Mouse (Mus musculus) left cerebral cortex, adult 8-10 months (tissue): ENCODE data around the gene Slc1a7. TPM values are rescaled to one million over a fixed set of nuclear protein-coding genes. Genes with fewer than 3 reads are reported as not detected.

Source experiments
- DNase-seq, 2 experiments: peaks; one replicate each; pipeline ENCODE4 v3.0.0; 2022; ENCODE audit warnings: low spot score in 2 of 2
- total RNA-seq, 4 experiments: library from RNA; stranded (reverse); gene quantifications; 2 replicates each; pipeline ENCODE4 v1.2.4; 2022

Slc1a7 gene
- total RNA-seq, 4 experiments from 2014 or later = 0.24 to 0.42 (median 0.27) TPM; not detected in 1

DNA sequence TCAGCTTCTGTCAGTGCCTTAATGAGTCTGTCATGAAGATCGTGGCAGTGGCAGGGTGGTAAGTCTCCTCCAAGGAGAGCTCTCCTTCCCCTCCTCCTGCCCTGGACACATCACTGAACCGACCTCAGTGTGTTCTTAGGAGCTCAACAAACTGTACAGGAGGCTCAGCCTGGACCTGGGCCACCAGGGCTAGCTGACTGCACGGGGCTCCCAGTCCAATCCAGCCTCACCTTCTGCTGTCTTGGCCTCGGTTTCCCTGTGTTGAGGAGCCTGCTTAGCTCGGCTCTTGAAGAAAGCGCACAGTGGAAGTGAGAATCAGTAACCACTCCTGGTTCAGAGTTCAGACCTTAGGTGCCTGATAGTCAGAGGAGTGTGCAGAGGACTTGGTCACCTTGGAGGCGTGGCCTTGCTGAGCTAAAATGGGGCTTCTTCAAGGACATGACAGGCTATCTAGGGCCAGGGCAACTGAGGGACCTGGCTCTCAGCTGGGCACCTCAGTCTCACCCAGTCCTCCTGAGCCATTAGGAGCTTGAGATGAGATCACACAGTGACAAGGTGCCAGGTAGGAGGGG lies 39.5 kb downstream of the Slc1a7 start:
- no peak for DNase-seq

DNA sequence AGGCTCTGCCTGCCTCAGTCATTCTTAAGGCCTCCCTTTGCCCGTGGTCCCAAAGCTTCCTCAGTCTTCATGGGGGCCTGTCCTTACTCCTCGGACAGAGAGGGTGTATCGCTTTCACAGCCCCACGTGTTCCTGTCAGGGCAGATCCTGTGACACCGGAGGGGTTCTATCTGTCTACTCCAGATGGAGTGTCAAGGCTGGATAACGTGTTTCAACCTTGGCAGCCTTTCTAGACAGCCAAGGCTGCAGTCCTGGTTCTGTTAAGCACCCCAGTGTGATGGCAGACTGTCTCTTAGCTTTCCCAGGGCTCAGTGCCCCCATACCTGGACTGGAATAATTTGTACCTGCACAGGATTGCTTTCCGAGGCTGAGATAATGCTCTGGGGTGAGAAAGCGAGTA lies 40.4 kb downstream of the Slc1a7 start:
- DNase-seq = no peak

DNA sequence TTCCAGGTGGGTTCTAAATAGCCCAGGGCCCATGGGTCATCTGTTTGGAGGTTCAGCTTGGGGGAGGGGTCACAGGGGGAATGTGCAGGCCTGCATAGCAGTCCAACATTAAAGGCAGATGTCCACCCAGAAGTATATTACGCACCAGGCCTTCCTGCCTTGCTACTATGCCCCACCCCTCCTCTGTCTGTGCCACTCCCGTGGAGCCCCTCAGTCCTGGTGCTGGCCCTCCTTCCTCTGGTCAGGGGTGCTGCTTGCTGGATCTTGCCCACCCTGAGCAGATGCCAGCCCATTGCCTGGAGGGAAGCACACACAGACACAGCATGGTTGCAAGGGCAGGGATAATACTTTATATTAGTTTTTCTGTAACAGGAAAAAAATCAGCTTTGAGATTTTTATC lies 46.3 kb downstream of the Slc1a7 start:
- DNase-seq = no peak

DNA sequence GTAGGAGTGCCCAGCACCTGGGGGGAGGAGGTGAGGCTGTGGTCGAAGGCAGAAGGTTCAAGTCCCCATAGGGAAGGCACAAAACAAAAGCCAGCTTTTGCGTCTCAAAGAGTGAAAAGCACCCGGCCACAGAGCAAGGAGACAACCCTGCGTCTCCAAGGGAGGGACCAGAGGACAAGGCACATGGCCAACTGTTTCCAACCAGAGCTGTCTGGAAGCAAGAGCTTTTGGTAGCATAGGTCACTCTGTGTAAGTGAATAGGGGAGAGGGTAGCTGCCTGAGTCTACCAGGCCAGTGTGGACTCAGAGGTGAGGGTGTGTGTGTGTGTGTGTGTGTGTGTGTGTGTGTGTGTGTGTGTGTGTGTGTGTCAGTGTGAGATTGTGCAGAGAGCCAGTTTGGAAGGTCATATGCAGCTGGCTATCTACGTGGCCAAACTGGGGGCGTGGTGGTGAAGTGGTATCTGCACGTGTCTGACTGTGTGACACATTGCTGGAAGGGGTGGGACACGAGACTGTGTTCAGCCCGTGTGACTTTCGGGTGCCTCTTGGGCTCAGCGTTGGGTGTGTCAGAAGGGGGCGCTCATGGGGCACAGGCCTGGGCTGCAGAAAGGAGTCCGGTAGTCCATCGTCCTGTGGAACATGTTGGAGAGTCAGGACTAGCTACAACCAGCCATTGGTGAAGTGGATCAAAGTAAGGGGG lies 47.1 kb downstream of the Slc1a7 start:
- no peak for DNase-seq

DNA sequence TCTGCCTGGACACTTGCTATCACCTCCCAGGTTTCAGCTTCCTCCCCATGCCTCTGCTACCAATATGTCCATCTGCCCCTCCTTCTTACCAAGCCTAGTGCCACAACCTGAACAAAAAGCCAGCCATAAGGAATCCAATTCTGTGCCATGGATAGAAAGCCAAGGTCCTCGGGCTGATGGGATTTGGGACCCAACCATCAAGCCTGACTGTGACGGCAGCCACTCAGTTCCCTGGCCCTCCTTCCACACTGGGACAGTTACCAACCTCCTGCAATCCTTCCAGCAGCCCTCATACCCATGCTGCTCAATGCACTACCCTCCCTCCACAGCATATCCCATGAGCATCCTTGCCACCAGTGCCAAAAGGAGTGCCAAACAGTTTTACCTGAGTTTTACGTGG lies 48.2 kb downstream of the Slc1a7 start:
- DNase-seq = no peak

DNA sequence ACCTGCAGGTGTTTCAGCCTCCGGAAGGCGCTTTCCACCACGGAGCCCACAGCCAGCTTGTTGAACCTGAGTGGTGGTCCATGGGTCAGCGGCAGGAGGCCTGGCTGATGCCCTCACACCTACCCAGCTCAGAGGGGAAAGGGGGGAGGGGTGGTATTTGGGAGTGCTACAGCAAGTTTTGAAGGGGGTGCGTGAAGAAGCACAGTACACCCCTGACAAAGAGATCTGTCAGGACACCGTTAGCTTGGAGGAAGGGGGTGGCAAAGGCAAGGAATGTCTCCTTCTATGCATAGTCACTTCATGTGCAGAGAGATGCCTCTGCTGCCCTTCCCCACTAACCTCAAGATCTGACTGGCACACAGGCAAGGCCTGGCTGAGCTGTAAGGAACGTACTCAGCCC lies 49.7 kb downstream of the Slc1a7 start:
- no peak for DNase-seq

DNA sequence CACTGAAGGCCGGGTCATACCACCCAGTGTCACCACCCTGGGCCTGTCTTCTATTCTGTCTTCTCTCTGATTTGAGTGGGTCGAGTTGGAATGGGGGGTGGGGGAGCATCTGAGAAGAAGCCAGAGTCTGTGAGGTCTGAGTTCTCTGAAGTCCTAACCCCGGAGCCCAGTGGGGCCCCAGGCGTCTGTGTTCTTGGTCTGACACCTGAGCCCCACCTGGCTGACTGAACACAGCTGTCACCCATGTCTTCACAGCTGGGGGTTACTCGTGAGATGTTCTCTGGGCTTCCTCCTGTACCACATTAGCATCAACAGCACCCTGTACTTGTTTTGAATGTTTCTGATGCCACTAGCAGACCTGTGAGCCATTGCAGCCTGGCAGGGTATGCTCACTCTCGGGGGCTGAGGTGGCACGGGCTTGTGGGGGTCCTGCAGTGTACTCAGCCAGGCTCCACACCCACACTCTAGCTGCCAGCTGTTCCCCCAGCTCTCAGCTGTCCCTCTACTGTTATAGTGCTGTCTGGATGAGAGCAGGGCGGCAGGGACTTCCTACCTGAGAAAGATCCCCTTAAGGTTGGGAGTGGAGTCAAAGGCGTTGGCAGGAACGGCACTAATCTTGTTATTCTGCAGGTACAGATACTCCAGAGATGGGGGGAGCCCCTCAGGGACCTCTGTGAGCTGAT lies 50.2 kb downstream of the Slc1a7 start:
- DNase-seq = no peak

DNA sequence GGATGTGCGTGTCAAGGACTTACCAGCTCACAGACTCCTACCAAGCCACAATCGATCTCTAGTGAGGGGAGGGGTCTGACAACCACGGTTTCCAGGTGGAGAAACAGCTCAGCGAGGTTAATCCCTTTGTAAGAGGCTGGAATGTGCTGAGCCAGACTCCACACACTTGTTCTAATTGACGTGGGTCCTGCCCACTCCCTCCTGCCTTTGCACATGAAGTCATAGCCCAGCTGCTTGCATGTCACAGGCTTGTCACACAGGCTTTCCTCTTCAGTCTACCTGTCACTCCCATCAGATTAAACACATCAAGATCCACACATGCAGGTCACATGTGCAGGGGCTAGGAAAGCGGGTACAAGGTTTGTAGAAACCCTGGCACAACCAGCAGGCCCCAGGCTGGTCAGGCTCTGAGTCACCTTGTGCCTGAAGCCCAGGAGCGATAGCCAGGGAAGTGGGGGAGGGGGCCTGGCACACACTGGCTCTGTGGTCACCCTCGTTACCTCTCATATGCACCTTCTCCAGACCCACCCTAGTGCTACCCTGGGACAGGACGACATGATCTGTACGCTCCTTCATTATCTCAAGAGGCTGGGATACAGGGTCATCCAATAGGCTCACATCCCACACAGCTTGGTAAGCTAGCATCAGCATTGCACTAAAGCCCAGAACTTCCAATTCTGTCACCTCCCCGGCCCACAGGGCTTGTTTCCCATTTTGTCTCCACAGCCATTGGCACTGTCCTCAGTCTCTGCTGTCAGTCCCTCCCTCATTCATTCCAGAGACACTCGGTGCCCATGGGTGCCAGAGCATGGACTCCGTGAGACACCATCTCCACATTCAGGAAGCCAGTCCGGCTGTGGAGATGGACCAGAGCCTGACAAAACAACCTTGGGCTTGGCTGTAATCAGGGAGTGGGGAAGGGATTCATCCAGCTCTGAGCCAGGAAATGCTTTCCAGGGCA lies 51.1 kb downstream of the Slc1a7 start:
- no peak for DNase-seq

DNA sequence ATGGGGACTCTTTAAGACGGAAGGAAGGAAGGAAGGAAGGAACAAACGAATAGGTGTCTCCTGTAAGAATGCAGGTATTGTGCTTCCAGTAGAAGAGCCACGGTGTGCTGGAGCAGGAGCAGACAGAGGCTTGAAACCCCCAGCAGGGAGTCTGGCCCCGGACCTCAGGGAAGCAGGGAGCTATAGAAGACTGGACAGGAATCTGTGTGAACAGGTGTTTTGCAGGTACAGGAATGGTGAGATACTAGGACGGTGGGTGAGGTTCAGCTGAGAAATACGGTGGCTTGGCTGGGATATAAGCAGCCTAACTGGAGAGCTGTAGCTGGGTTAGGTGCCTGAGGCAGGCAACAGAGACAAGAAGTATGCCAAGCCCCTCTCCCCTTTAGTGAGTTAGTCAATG lies 52.0 kb downstream of the Slc1a7 start:
- DNase-seq = no peak

DNA sequence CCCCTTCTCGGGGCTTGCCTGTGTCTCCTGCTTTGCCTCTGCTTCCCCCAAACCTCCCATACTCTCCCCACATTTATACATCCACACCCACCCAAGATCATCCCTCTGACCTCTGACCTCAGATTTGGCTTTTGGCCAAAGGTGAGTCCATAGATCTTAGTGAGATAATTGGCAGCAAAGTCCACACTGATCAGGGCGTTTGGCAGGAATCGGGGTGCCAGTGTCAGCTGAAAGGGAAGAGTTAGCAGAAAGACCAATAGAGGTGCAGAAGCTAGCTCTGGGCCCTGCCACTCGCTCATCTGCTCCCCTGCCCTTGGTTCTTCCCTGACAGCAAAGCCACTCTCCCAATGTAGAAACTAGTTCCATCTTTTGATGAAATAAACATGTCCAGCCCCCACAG lies 55.1 kb downstream of the Slc1a7 start:
- DNase-seq = no peak

DNA sequence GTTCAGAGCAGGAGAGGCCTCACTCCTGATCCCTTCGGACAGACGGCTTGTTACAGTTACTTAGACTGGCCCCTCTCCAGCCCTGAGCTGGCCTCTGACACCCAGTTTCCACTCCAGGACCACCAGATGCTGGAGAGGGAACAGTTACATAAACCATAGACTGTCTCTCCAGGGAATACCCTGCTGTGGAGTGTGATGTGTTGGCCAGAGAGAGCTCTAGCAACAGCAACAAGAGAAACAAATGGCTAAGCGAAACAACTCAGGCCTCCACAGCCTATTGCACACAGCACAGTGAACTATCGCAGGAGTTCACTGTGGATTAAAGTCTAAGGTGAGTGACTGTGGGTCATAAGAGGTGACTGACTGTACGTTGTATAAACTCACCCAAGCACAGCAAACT lies 56.5 kb downstream of the Slc1a7 start:
- DNase-seq = no peak

DNA sequence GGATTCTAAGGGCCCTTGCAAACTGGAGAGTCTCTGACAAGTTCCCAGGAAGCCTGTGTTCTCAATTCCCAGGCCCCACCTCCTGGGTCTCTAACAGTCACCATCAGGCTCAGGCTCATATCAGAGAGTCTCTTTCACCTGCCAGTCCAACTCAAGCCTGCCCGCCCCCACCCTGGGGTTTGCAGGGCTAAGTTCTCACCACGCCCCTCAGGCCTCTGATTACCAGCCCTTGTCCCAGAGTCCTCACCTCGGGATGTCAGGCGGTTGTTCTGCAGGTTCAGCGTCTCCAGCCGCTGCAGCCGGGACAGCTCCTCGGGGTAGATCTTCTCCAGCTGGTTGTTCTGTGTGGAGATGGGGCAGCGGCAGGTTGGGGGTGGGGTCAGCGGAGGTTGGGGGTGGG lies 57.1 kb downstream of the Slc1a7 start:
- no peak for DNase-seq

DNA sequence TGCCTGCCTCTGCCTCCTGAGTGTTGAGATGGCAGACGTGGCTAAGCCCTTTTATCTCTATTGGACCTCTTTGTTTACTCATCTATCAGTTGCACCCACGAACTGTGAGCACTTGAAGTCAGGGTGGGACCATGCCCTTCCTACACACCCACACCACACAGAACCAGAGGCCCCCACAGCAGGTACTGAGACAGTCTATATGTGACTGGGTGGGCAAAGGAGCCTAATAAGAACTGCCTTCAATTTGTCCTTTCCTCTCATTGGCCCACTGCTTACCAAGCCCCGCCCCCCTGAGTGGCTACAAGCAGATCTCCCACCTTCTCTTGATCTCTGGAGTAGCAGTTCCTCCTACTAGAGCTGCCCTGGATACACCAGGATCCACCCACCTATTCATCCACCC lies 58.1 kb downstream of the Slc1a7 start:
- DNase-seq = no peak

DNA sequence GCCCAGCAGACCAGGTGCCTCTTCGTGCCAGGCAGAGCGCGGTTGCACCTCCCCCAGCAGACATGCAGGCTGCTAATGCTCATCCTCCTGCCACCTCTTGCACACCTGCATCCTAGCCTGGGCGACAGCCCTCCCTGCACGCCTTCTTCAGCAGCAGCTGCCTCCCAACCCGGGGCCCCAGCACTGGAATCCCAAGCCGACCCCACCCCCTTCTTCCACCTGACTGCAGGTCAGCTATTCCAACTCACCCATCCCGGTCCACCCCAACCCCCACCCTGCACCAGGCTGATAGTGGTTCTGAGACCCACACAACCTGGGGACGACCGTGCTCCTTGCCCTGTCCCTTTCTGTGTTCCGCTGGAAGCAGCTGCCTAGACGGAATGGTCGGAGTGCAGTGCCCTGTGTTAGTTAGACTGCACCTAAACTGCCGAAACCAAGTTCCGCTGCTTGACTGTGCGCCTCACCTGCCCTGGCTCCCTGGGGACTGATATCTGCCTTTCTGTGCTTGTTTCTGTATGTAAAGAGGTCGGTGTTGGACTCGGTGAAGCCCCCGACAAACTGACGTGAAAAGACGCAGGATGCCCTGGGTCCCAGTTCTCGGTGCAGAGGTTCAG lies 62.9 kb downstream of the Slc1a7 start:
- no peak for DNase-seq

DNA sequence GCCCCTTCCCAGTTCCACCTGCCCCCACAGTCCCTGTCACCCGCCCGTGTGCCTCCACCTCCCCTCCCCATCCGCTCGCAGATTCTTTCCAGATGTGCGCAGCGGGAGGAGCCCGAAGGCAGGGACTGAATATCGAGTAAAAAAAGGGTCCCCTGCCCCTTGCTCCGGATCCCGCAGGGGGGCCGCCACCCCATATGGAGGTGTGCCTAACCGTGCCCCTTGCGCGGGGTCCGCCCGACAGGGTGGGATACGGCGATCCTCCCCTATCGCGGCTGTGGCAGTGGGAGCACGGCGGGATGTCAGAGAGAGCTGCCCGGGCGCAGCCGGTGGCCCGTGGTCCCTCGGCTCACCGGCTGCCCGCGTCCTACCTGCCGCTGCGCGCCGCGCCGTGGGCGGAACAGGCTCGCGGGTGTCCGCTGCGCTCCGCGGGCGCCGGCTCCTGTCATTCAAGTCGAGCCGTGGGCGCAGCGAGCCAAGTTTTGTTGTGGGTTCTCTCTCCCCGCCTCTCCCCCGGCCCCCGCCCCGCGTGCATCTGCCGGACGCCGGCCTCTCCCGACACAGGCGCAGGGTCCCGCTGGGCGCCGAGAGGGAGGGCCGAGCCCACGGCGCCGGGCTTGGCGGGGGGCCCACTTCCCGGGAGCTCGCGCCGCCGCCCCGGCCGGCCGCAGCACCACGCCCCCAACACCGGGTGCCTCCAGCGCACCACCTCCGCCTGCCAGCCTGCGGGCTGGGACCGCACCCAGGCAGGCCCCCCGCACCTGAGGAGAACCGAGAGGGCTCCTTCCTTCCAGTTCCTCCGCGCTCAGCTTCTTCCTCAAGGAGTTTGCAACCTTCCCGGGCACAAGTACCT lies 63.6 kb downstream of the Slc1a7 start:
- peak; percentile 47 to 54 for DNase-seq

DNA sequence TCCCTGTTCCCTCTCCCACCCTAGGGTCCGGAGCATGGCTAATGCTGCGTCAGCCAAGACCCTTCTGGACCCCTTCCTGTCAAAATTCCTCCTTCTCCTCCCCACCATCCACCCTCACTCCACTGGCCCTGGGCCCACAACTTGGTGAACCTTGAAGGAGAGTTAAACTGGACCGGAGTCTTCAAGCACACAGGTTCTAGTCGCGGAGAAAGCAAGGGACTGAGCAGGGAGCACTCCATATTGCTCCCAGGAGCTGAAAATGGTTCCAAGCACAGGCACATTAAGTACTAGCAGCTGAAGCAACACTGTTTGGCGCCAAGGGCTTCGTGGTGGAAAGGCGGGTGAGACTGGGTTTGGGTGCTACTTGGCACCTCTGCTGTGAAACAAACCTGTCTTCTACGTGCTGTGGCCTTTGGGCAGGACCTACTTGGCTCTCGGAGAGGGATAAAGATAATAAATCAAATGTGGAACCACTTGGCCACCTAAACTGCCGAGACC lies 64.3 kb downstream of the Slc1a7 start:
- DNase-seq = no peak

DNA sequence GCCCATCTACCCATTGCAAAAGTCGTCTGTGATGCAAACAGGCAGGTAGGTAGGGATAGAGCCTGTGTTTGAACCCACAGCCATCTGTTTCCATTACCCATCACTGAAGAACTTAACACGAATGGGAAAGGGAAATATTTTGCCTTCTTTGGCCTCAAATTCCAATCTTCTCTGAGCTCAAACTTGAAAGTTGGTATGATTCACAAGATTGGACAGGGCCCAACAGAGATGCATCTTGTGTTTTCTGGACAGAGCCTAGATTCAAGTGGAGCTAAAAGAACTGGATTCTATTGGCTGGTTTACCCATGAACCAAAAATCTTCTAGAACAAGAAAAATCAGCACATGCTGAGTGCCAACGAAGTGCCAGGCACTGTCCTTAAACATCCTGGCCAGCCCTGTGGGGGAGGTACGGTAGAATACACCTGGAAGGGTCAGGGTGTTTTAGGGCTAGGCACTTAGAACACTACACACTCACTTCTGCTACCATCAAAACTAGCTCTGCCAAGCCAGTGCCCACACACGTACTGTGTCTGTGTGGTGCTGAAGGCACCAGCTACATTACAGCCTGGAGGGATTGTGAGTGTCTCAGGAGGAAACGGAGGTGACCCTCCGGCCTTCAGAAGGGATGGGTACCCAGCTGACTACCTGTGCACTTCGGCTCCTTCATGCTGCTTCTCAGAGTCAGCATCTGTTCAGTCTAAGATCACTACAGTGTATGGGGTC lies 65.1 kb downstream of the Slc1a7 start:
- no peak for DNase-seq

DNA sequence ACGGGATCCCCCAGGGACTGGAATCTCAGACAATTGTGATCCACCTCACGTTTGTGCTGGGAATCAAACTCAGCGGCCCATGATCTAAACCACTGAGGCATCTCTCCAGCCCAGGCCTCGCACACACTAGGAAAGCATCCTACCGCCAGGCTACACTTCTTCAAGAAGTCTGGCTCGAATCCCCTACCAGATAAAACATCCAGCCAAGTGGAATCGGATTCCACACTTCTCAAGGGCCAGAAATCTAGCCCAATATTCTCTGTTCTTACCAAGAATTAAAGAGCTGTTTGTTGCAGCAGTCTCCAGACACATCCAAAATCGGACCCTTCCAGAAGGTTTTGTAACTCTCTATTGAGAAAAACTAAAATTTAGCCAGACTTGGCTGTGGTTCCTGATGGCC lies 68.9 kb downstream of the Slc1a7 start:
- DNase-seq = no peak
